Mouse (Mus musculus): Measurements from ENCODE around the gene Entpd7.

Entpd7 gene

DNA sequence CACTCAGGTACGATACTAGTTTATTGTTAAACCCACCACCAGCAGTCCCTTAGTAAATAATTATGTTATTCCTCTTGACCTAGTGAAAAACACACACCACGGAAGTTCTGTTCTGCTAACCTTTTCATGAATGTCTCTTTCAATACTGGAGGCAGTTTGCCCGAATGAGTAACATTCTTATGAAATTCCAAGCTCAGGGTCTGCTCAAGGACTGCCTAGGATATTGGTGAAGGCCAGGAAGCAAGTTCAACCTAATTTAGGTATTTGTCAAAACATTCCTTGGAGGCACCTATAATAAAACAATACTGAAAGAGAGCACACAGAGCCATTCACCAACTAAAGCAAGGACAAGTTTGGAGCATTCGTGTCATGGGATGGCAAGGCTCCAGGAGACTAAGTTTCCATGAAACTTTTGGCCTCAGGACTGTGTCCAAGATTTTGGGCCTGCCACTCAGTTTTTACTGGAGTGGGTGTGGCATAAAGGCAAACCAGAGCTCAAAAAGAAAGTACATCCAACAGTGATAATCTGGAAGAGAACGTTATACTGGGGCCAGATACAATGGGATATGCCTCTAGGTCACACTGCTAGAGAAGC lies 80.0 kb downstream of the Entpd7 start:
- DNase-seq (ENCODE audit: low read depth, low spot score) = no peak

DNA sequence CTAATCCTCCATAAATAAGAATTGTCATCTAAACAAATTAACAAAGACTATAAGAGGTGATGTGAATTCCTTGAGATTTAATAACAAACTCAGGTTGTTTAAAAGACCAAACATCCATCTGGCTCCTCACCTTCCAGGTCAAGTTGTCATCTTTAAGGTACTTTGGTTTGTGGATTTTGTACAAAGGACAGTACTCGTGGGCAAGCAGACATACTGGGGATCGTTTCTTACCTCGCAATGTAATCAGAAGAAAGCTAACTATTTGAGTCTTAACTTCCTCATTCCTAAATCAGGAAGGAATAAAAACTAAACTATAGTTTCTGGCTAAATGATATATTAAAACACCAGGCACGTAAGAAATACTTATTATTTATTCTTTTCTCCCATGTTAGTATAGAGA lies 81.1 kb downstream of the Entpd7 start:
- no peak for DNase-seq (ENCODE audit: low read depth, low spot score)

DNA sequence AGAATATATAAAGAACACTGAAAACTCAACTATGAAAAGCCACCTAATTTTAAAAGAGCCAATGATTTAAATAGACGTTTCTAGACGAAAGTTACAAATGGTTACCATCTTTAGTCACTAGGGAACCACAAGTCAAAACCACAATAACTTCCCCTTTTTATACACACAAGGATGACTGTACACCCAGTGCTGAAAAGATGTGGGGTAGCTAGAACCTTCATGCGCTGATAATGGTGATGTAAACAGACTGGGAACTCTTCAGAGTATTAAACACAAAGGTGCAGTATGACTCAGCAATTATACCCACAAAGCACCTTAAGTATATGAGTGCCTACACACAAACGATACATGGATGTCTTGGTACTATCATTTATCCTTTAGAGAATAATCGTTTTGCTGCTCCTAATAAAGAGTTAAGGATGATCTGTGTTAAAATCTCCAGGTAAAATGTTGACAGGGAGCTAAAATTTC lies 82.1 kb downstream of the Entpd7 start:
- no peak for DNase-seq (ENCODE audit: low read depth, low spot score)

DNA sequence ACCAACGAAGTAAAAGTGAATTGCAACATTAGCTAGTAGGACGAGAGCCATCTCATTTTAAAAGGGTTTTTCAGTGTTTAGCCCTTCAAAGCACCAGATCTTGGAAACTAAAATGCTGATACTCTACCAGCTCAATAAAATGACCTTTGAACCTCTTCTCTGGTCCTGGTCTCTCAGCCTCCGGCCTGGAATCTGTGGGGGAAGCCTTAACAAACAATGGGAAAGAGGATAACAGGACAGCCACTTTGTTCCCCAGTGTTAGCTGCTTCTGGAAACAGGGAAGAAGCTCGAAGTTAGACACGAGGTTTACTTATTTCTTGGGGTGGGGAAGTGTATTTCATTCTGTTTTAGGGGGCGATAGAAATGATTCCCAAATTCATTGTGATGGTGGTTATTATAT lies 82.8 kb downstream of the Entpd7 start:
- no peak for DNase-seq (ENCODE audit: low read depth, low spot score)

DNA sequence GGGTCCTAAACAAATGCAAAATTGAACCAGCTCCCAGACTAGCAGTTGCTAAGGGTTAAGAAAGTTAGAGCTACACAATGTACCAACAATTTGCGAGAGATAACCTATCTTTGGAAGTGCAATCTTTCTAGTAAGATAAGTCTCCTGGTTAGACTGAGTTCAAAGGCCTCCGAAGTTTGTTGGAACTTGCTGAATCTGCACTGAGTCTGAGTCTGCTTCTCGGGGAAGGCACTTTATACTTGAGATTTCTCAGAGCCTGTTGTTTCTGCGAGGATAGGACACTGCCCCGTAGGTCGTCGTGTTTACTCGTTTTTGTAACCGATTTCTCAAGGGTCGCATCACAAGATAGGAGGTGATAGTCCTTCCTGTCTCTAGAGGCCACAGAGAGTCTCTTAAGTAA lies 86.0 kb downstream of the Entpd7 start:
- DNase-seq (ENCODE audit: low read depth, low spot score) = no peak

DNA sequence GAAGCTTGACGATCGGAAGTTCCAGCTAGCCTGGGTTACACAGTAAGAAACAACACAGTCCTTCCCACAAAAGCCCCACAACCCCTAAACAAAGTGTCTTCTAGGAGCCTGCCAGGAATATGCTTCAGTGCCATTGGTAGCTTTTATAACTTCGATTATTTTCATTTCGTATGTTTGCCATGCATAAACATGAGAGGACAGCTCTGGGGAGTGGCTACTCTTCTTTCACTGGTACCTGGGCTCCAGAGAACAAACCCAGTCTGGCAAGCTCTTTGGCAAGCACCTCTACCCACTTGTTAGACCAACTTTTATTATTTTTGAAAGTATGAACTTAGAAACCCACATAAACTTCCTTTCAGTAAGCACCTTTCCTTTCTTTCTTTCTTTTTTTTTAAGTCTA lies 87.1 kb downstream of the Entpd7 start:
- no peak for DNase-seq (ENCODE audit: low read depth, low spot score)

DNA sequence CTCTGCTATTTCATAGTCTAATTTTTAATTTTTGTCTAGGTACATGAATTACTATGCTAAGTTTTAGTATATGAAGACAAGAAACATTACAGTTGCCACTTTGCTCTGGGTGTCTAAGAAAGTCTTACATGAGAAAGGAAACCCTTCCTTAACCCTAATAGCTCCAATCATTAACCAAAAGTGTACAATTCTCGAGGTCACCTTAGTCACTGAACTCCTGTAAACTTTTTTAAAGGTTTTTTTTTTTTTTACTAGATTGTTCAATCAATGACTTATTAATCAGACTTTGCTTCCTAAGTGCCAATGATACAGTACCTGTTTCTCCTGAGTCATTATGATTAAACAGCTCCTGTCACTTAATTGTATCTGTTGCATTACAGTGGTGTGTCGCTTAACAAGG lies 87.8 kb downstream of the Entpd7 start:
- no peak for DNase-seq (ENCODE audit: low read depth, low spot score)

DNA sequence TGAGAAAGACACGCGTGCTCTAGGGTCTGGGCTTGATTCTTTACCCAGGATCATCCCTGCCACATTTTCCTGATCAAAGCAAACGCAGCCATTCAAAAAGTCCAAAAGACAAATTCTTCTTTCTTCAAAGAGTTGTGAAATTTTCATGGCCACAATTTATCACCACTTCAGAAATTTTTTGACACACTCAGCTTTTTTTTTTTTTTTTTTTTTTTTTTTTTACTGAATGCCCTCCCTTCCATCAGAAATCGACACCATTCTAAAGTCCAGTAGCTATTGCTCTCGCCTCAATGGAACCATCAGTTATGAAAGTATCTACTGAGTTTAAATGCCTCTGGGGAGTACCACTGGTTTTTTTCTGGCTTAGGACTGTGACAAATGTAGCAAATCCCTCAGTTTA lies 90.9 kb downstream of the Entpd7 start:
- no peak for DNase-seq (ENCODE audit: low read depth, low spot score)

DNA sequence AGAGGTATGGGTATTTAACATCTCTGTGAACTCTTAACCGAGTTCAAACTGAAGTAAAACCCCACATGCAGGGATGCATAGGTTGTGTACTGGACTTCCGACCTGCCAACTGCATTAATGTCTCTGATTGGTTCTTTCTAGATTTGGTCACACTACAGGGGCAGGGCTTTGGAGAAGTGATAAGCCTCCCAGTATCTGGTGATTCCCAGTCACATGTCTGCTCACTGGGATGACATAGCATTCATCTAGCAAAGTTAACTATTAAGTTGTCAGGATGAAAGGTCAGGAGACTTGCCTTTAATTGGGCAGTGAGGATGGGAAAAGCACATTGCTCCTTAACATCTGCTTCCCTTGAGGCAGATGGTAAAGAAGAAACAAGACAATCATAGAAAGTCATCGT lies 92.5 kb downstream of the Entpd7 start, which contains the start of gene Abcc2:
Abcc2 (plus strand) TSS at position 213 of the 400 bp plus-strand sequence.
- DNase-seq (ENCODE audit: low read depth, low spot score) = no peak
